Mouse (Mus musculus) megakaryocyte, embryonic 14.5 days (primary cell): ENCODE measurements around the gene Tlx2.

Experiments
- FLI1 ChIP-seq: IDR thresholded peaks from 2 replicates; pipeline ENCODE4 v1.6.1; 2012; ENCODE audit warnings: low read length, inconsistent platforms, mixed read lengths
- GATA1 ChIP-seq: IDR thresholded peaks from 3 replicates; pipeline ENCODE4 v1.6.1; 2012; ENCODE audit warnings: mixed read lengths, low read length, inconsistent platforms, borderline replicate concordance

- TF ChIP-seq GATA1 (no peak), FLI1 (no peak)
Observed at GRCm38 (mm10) chr6:83034463-83035055, 35.5 kb downstream of the Tlx2 start.
